Mouse (Mus musculus): ENCODE results near the gene Rtkn2. TPM values are rescaled to one million over a fixed set of nuclear protein-coding genes. Genes with fewer than 3 reads are reported as not detected.
A peak's percentile ranks its signal among the peaks of the same experiment; 100 is the strongest.
"Not testable (repeated sequence)": the region's sequence is repeated elsewhere in the genome, so short reads cannot be mapped to it uniquely, and the experiment has no call there.

Rtkn2 gene
- total RNA-seq, 1 experiment from 2014 or later, result 10.2 TPM

- no peak for ATAC-seq (replicated peaks in 1 of 2; ENCODE audit: insufficient read depth in 1 of 2, low FRiP score in 2 of 2, low TSS enrichment in 1 of 2, low read depth in 1 of 2, poor library complexity in 2 of 2, severe bottlenecking in 2 of 2)
Observed at GRCm38 (mm10) chr10:68087722-68088121, 108.4 kb downstream of the Rtkn2 start.

GRCm38 (mm10) chr10:68089435-68090196, 110.2 kb downstream of the Rtkn2 start:
- peak; percentile 62 to 73; a peak in 3 of 4 replicates for ATAC-seq (replicated peaks in 1 of 2; ENCODE audit: insufficient read depth in 1 of 2, low FRiP score in 2 of 2, low TSS enrichment in 1 of 2, low read depth in 1 of 2, poor library complexity in 2 of 2, severe bottlenecking in 2 of 2)

DNA sequence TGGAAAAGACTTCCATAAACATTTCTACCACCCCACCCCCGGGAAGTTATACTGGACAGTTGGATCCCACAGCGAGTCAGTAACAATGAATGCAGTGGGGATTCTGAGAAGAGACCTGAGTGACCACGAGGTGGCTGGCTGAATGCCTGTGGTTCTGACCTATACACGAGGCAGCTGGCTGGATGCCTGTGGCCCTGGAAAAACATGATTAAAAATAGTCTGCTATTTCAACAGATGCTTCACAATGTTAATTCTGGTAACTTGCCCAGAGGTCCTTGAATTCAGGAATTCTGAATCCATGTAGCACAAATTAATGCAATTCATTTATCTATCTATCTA, 110.8 kb downstream of the Rtkn2 start:
- no peak for ATAC-seq (replicated peaks in 1 of 2; ENCODE audit: insufficient read depth in 1 of 2, low FRiP score in 2 of 2, low TSS enrichment in 1 of 2, low read depth in 1 of 2, poor library complexity in 2 of 2, severe bottlenecking in 2 of 2)

DNA sequence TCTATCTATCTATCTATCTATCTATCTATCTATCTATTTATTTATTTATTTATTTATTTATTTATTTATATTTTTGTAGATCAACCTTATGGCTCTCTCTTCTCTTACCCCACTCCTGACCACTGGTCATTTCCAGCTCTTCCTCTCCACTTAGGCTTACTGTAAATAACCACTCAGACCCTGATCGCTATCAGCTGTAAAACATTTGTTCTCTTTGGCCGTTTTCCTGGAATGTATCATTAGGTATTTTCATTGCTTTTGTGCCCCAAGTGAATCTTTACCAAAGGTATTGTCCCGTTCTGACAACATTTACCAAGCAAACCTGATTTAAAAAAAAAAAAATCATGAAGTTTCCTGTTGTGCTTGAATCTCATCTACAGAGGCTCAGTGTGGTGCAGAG, 111.2 kb downstream of the Rtkn2 start:
- no peak for ATAC-seq (replicated peaks in 1 of 2; ENCODE audit: insufficient read depth in 1 of 2, low FRiP score in 2 of 2, low TSS enrichment in 1 of 2, low read depth in 1 of 2, poor library complexity in 2 of 2, severe bottlenecking in 2 of 2)

DNA sequence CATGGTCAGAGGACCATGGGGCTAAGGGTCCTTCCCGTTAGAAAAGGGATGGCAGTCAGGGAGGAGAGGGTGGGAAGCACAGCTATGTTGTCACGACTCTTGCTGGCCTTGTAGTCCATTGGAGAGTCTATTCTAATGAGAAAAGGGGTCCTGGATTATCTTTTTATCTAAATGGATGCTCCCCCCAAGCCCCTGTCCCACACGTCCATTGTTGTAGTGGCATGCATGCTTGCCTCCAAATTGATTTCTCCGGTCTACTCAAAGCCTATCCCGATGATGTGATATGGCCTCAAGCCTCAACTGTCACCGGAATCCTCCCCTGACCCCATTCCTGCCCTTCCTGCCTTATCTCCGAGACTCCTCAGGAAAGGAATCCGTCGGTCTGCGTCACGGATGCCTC, 111.6 kb downstream of the Rtkn2 start:
- ATAC-seq (replicated peaks in 1 of 2; ENCODE audit: insufficient read depth in 1 of 2, low FRiP score in 2 of 2, low TSS enrichment in 1 of 2, low read depth in 1 of 2, poor library complexity in 2 of 2, severe bottlenecking in 2 of 2), result no peak

GRCm38 (mm10) chr10:68091840-68092239, 112.5 kb downstream of the Rtkn2 start:
- no peak for ATAC-seq (replicated peaks in 1 of 2; ENCODE audit: insufficient read depth in 1 of 2, low FRiP score in 2 of 2, low TSS enrichment in 1 of 2, low read depth in 1 of 2, poor library complexity in 2 of 2, severe bottlenecking in 2 of 2)

DNA sequence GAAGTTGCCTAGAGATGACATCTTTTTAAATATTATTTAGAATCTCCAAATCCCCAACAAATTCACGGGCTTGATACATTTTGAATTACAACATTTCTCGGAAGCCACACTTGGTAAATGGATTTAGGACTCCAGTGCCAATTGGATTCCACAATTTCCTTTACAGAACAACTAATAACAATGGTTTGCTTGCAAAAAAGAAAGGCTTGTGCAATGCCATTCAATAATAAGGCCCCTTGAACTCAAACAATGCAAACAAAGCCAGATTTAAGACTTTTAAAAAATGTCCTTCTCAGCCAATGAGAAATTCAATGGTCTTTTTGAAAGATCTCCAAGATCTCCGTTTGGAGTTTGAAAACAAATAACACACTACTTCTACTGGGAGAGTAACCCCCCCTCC, 114.1 kb downstream of the Rtkn2 start:
- no peak for ATAC-seq (replicated peaks in 1 of 2; ENCODE audit: insufficient read depth in 1 of 2, low FRiP score in 2 of 2, low TSS enrichment in 1 of 2, low read depth in 1 of 2, poor library complexity in 2 of 2, severe bottlenecking in 2 of 2)

DNA sequence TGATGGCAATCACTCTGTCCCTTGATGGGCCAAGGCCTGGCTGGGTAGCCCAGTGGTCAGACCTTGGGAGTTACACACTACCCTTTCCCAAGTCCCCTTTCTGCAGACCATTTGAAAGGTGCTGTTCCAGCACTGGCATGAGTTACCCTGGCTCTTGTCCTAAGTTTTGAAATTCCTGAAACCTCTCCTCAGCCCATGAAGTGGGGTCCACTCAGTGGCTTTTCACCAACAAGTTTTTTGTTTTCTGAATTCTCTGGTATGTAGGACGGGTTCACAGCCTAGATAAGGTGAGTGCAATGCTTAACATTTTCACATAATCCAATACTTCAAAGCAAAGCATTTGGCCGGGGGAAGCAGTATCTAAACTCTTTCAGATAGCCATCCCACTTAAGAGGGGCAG, 115.8 kb downstream of the Rtkn2 start:
- ATAC-seq (replicated peaks in 1 of 2; ENCODE audit: insufficient read depth in 1 of 2, low FRiP score in 2 of 2, low TSS enrichment in 1 of 2, low read depth in 1 of 2, poor library complexity in 2 of 2, severe bottlenecking in 2 of 2), result no peak

DNA sequence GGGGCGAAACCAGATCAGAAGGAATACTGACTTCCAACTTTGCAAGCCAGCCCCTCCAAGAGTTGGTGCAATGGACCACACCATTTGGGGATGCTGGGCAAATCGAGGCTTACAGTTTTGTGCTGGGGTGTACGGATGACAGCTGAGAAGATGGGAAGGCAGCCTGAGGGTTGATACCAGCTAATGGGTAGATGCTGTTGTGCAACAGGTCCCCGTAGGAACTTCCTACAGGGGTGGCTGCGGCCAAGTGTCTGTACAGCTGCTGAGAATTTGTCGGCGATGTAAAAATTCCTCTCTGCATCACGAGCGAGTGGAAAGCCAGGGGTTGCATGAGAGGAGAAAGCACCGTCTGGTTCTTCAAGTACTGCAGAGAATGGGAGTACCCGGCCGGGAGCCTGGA, 117.0 kb downstream of the Rtkn2 start:
- ATAC-seq (replicated peaks in 1 of 2; ENCODE audit: insufficient read depth in 1 of 2, low FRiP score in 2 of 2, low TSS enrichment in 1 of 2, low read depth in 1 of 2, poor library complexity in 2 of 2, severe bottlenecking in 2 of 2), result no peak

DNA sequence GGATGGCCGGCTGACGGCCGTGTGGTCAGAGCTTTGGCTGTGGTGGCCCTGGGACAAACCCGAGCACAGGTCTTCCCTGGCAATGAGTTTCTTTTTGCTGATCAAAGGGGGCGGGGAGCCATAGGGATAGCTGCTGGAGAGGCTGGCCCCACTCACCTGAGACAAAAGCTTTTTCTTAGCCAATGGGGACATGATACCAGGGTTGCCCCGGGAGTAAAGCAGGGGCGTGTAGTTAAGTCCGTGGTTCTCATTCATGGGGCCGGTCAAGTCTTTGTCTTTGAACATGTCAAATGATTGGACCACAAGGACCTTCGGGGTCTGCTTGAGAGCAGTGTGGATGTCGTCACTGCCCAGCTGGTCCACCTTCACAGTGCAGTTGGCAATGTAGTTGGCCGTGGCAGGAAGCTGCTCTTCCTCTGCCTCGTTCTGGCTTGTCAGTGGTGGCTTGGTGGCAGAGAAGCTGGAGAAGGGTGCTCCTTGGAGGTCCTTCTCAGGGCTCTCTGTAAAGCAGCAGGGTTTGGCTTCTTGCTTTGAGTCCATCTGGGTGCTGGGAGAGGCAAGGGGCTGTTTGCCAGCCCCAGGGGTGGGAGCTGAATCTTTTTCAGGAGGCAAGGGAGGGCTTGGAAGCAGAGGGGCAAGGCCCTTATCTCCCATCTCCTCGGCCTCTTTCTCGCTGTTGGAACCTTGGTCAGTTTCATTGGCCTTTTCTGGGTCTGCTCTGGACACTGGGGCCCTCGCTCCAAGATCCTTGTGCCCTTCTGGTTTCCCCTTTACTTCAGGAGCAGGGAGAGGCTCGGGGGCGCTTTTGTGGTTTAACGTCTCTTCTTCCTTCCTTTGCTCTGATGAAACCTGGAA, 118.7 kb downstream of the Rtkn2 start:
- ATAC-seq (replicated peaks in 1 of 2; ENCODE audit: insufficient read depth in 1 of 2, low FRiP score in 2 of 2, low TSS enrichment in 1 of 2, low read depth in 1 of 2, poor library complexity in 2 of 2, severe bottlenecking in 2 of 2), result no peak

- not testable (repeated sequence) for ATAC-seq (replicated peaks in 1 of 2; ENCODE audit: insufficient read depth in 1 of 2, low FRiP score in 2 of 2, low TSS enrichment in 1 of 2, low read depth in 1 of 2, poor library complexity in 2 of 2, severe bottlenecking in 2 of 2)
Observed at GRCm38 (mm10) chr10:68099801-68100200, 120.4 kb downstream of the Rtkn2 start.

DNA sequence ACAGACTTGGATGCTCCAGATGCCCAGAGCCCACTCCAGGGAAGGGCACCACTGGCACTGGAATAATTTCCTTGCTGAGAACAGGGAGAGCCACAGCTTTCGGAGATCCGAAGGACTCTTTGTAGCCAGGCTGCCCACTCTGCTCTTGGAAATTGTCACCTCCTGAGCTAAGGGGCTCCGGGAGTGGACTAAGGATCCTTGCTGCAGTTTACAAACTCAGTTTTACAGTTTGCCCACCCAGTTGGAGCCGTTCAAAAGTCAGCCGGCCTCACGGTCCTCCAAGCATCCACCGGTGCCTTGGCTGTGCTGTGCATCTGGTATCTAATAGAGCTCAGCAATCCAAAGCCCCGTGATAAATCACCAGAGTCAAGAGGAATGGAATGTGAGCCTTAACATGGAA, 121.1 kb downstream of the Rtkn2 start:
- ATAC-seq (replicated peaks in 1 of 2; ENCODE audit: insufficient read depth in 1 of 2, low FRiP score in 2 of 2, low TSS enrichment in 1 of 2, low read depth in 1 of 2, poor library complexity in 2 of 2, severe bottlenecking in 2 of 2), result no peak

DNA sequence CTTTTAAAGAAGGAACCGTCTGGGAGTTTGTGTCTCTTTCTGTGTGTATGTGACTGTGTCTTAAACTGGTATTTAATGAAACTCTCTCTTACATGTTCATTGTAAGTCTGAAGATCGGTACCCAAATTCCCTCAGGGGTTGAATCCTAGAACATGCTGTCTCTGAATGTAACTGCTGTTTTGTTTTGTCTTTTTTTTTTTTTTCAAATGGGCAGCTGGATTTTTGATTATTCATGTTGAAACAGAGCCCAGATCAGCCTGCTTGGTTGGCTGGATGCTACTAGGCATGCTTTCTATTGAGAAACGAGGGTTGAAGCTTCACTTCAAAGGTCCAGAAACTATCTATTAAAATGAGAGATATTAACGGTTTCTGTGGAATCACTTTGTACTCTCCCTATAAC, 121.9 kb downstream of the Rtkn2 start:
- ATAC-seq (replicated peaks in 1 of 2; ENCODE audit: insufficient read depth in 1 of 2, low FRiP score in 2 of 2, low TSS enrichment in 1 of 2, low read depth in 1 of 2, poor library complexity in 2 of 2, severe bottlenecking in 2 of 2), result no peak

DNA sequence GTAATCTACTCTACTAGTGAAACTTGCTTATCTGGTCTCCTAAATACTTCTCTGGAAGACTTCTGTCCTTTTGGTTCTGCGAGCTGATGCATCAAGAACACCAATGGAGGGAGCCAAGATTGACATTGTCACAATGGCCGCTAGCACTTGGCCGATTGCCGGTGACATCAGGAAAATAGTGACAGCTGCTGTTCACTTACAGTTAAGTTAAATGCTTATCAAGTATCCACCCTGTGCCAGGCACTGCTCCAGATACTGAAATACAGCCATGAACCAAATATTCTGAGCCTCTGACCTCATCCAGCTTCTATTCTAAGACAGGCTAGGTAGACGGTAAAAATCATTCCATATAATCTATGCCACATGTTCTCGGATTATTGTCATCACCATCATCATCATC, 123.2 kb downstream of the Rtkn2 start:
- no peak for ATAC-seq (replicated peaks in 1 of 2; ENCODE audit: insufficient read depth in 1 of 2, low FRiP score in 2 of 2, low TSS enrichment in 1 of 2, low read depth in 1 of 2, poor library complexity in 2 of 2, severe bottlenecking in 2 of 2)

- no peak for ATAC-seq (replicated peaks in 1 of 2; ENCODE audit: insufficient read depth in 1 of 2, low FRiP score in 2 of 2, low TSS enrichment in 1 of 2, low read depth in 1 of 2, poor library complexity in 2 of 2, severe bottlenecking in 2 of 2)
Observed at GRCm38 (mm10) chr10:68103078-68103855, 123.9 kb downstream of the Rtkn2 start.

DNA sequence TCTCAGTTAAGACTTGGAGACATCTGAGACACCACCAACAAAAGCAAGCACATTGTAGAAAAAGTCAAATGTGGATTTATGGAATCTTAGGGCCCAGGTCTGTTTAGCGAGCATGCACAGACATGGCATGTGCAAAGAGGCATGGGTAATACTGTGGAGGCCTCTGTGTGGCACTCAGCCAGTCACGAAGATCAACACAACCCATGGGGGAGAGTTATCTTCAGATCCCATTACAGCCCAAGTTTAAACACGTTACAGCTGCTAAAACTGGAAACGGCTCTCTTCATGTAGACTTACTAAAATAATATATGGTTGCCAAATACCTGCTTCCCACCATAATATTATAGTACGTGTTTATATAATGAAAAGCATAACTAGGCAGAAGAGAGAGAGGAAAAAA, 124.6 kb downstream of the Rtkn2 start:
- ATAC-seq (replicated peaks in 1 of 2; ENCODE audit: insufficient read depth in 1 of 2, low FRiP score in 2 of 2, low TSS enrichment in 1 of 2, low read depth in 1 of 2, poor library complexity in 2 of 2, severe bottlenecking in 2 of 2), result no peak

DNA sequence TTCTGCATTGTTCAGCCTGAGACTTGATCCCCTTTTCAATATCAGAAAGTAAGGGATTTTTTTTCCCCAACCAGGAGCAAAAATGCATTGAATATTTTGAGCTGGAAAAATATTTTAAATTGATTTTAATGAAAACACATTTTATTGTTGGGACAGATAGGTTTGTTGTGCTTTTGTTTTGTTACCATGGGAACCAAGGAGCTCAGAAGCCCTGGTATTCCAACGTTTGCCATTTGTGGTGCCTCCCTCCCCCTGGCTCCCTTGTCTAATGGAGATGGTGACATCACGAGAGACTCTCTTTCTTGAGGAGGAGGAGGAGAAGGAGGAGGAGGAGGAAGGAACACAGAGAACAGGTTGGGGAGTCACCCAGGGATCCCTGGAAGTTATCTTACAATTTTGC, 125.1 kb downstream of the Rtkn2 start:
- peak in 1 of 2 experiments; percentile 41; a peak in 1 of 4 replicates for ATAC-seq (replicated peaks in 1 of 2; ENCODE audit: insufficient read depth in 1 of 2, low FRiP score in 2 of 2, low TSS enrichment in 1 of 2, low read depth in 1 of 2, poor library complexity in 2 of 2, severe bottlenecking in 2 of 2)

Data from hematopoietic stem cell, adult 5-6 weeks (primary cell).